Mouse (Mus musculus) heart, adult 2 months (tissue): Measurements from ENCODE around the gene Mrpl18.

Experiments used
- EP300 ChIP-seq: fragments of 200-500 bp; IDR thresholded peaks from 2 replicates; pipeline ENCODE4 v1.6.1; 2011; ENCODE audit warnings: low read depth, low read length, control low read depth; ENCODE audit not compliant: insufficient read depth
- POLR2A ChIP-seq: fragments of 200-500 bp; IDR thresholded peaks from 2 replicates; pipeline ENCODE4 v1.6.1; 2011; ENCODE audit warnings: mild to moderate bottlenecking, low read depth, low read length, control low read depth; ENCODE audit not compliant: insufficient read depth

- no peak for TF ChIP-seq EP300
- TF ChIP-seq POLR2A: no peak
These were observed 34.9 kb downstream of the Mrpl18 start for GRCm38 (mm10) chr17:12881216-12881615.
